Mouse (Mus musculus): ENCODE results near the gene Cyb561d2. TPM values are rescaled to one million over a fixed set of nuclear protein-coding genes. Genes with fewer than 3 reads are reported as not detected.

The Cyb561d2 gene
- total and polyA plus RNA-seq, 2 experiments from 2014 or later: 50.0 to 50.8 TPM

DNA sequence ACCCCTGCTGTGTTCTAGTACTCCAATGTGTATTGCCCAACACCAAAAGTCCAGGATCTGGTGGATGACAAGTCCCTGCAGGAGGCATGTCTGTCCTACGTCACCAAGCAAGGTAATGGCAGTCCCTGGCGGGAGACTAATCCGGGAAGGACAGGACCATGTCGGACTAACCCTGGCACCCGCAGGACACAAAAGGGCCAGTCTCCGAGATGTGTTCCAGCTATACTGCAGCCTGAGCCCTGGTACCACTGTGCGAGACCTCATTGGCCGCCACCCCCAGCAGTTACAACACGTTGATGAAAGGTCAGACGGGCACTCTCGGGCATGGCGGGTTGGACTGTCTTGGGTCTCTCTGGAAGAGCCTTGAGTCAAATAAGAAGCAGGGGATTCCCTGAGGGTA, 2.7 kb upstream of the Cyb561d2 start:
- H3K4me1 ChIP-seq (ENCODE audit: insufficient read depth, low read length): peaks cover 19% of the 10 kb centered on the region; the same call in 1 of the 2 replicates
- 93% methylated on average over 12 of the region's 12 CpGs for WGBS
- no peak for TF ChIP-seq CTCF (IDR thresholded peaks at IDR 0.05)
- DNase-seq (ENCODE audit: low spot score): no peak
- H3K9ac ChIP-seq (replicated peaks; ENCODE audit: low read length, poor library complexity, severe bottlenecking): no peak overlapping the region
- no peaks in the 10 kb centered on the region for H3K9me3 ChIP-seq (ENCODE audit: low read length)
- ATAC-seq (ENCODE audit: low FRiP score): no peak
- H3K4me2 ChIP-seq (ENCODE audit: low read depth, low read length, poor library complexity, severe bottlenecking): no peak overlapping the region
- no peak overlapping the region for H3K4me3 ChIP-seq (ENCODE audit: low read depth, low read length)
- peaks cover 18% of the 10 kb centered on the region for H3K36me3 ChIP-seq (ENCODE audit: insufficient read depth, low read length)
- no peaks in the 10 kb centered on the region for H3K27me3 ChIP-seq (ENCODE audit: insufficient read depth, low read length)
- H3K27ac ChIP-seq (ENCODE audit: low read depth, low read length): no peak overlapping the region

DNA sequence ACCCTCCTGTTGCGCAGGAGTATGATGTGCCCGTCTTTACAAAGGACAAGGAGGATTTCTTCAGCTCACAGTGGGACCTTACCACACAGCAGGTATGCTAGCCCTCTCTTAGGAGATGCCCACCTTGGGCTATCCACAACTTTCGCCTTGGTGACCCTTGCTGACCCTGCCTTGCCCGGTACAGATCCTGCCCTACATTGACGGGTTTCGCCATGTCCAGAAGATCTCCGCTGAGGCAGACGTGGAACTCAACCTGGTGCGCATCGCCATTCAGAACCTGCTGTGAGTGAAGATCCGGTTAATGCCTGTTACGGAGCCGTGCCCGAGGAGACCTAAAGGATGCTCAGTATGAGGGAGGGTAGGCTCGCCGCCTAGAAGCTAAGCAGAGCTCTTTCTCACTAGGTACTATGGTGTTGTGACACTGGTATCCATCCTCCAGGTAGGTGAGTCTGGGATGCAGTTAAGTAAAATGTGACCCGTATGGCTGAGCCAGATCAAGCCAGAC, 2.3 kb upstream of the Cyb561d2 start:
- no peak overlapping the region for H3K4me2 ChIP-seq (ENCODE audit: low read depth, low read length, poor library complexity, severe bottlenecking)
- H3K4me3 ChIP-seq (ENCODE audit: low read depth, low read length): no peak overlapping the region
- H3K9me3 ChIP-seq (ENCODE audit: low read length): no peaks in the 10 kb centered on the region
- no peak overlapping the region for H3K27ac ChIP-seq (ENCODE audit: low read depth, low read length)
- H3K36me3 ChIP-seq (ENCODE audit: insufficient read depth, low read length): peaks cover 23% of the 10 kb centered on the region
- H3K27me3 ChIP-seq (ENCODE audit: insufficient read depth, low read length): no peaks in the 10 kb centered on the region
- no peak for ATAC-seq (ENCODE audit: low FRiP score)
- H3K4me1 ChIP-seq (ENCODE audit: insufficient read depth, low read length): peaks cover 19% of the 10 kb centered on the region; the same call in 1 of the 2 replicates
- H3K9ac ChIP-seq (replicated peaks; ENCODE audit: low read length, poor library complexity, severe bottlenecking): no peak overlapping the region
- WGBS: 94% methylated on average over 17 of the region's 17 CpGs
- DNase-seq (ENCODE audit: low spot score): no peak
- TF ChIP-seq CTCF (IDR thresholded peaks at IDR 0.05): no peak

GRCm38 (mm10) chr9:107543299-107543698, 1.3 kb upstream of the Cyb561d2 start:
- Histone ChIP-seq H3K36me3 (ENCODE audit: insufficient read depth, low read length) (peaks cover 33% of the 10 kb centered on the region), H3K4me1 (ENCODE audit: insufficient read depth, low read length) (peaks cover 19% of the 10 kb centered on the region; the same call in 1 of the 2 replicates), H3K9me3 (ENCODE audit: low read length) (no peaks in the 10 kb centered on the region), H3K27me3 (ENCODE audit: insufficient read depth, low read length) (no peaks in the 10 kb centered on the region), H3K4me2 (ENCODE audit: low read depth, low read length, poor library complexity, severe bottlenecking) (no peak overlapping the region), H3K9ac (replicated peaks; ENCODE audit: low read length, poor library complexity, severe bottlenecking) (no peak overlapping the region), H3K4me3 (ENCODE audit: low read depth, low read length) (no peak overlapping the region), H3K27ac (ENCODE audit: low read depth, low read length) (no peak overlapping the region)
- 85% methylated on average over 11 of the region's 11 CpGs for WGBS
- ATAC-seq (ENCODE audit: low FRiP score): no peak
- TF ChIP-seq CTCF (IDR thresholded peaks at IDR 0.05): no peak
- DNase-seq (ENCODE audit: low spot score): no peak

- WGBS: 53% methylated on average over 8 of the region's 8 CpGs
- Histone ChIP-seq H3K4me1 (ENCODE audit: insufficient read depth, low read length) (peaks cover 18% of the 10 kb centered on the region; the same call in 1 of the 2 replicates), H3K36me3 (ENCODE audit: insufficient read depth, low read length) (peaks cover 38% of the 10 kb centered on the region), H3K9me3 (ENCODE audit: low read length) (no peaks in the 10 kb centered on the region), H3K4me2 (ENCODE audit: low read depth, low read length, poor library complexity, severe bottlenecking) (peak overlapping the region; percentile 79), H3K9ac (replicated peaks; ENCODE audit: low read length, poor library complexity, severe bottlenecking) (peak overlapping the region; percentile 58), H3K4me3 (ENCODE audit: low read depth, low read length) (peak overlapping the region; percentile 56), H3K27ac (ENCODE audit: low read depth, low read length) (no peak overlapping the region), H3K27me3 (ENCODE audit: insufficient read depth, low read length) (no peaks in the 10 kb centered on the region)
- ATAC-seq (ENCODE audit: low FRiP score) (no peak), DNase-seq (ENCODE audit: low spot score) (no peak)
- no peak for TF ChIP-seq CTCF (IDR thresholded peaks at IDR 0.05)
Measured at GRCm38 (mm10) chr9:107542721-107543120, 728 bp upstream of the Cyb561d2 start.

- DNase-seq (ENCODE audit: low spot score): no peak
- Histone ChIP-seq H3K9ac (replicated peaks; ENCODE audit: low read length, poor library complexity, severe bottlenecking) (peak overlapping the region; percentile 58), H3K4me3 (ENCODE audit: low read depth, low read length) (peak overlapping the region; percentile 56), H3K27ac (ENCODE audit: low read depth, low read length) (peak overlapping the region; percentile 67), H3K4me2 (ENCODE audit: low read depth, low read length, poor library complexity, severe bottlenecking) (peak overlapping the region; percentile 79), H3K36me3 (ENCODE audit: insufficient read depth, low read length) (peaks cover 42% of the 10 kb centered on the region), H3K4me1 (ENCODE audit: insufficient read depth, low read length) (peaks cover 14% of the 10 kb centered on the region; the same call in 1 of the 2 replicates), H3K9me3 (ENCODE audit: low read length) (no peaks in the 10 kb centered on the region), H3K27me3 (ENCODE audit: insufficient read depth, low read length) (no peaks in the 10 kb centered on the region)
- 3% methylated on average over 11 of the region's 11 CpGs for WGBS
- peak; percentile 11; the same call in 1 of the 2 replicates for ATAC-seq (ENCODE audit: low FRiP score)
- no peak for TF ChIP-seq CTCF (IDR thresholded peaks at IDR 0.05)
Measured at GRCm38 (mm10) chr9:107542352-107542686, 326 bp upstream of the Cyb561d2 start.

DNA sequence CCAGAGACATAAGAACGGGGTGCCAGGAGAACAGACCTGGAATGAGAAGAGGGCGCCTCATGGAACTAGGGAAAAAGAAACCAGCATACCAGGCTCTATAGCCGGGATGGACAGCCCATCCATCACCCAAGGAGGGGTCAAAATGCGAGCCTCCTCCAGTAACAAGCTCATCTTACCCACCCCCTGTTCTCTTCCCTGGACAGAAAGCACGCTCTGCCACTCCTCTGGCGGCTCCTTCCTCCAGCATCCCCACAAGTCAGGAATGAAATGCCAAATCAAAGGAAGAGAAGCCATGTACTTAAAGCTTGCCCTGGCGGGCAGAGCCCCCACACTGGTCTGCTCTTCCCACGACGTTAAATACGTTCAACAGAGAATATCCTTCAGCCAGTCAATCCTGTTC, 988 bp downstream of the Cyb561d2 start:
- DNase-seq (ENCODE audit: low spot score) (no peak), ATAC-seq (ENCODE audit: low FRiP score) (no peak)
- Histone ChIP-seq H3K4me3 (ENCODE audit: low read depth, low read length) (peak overlapping the region; percentile 56), H3K4me2 (ENCODE audit: low read depth, low read length, poor library complexity, severe bottlenecking) (peak overlapping the region; percentile 79), H3K36me3 (ENCODE audit: insufficient read depth, low read length) (peaks cover 43% of the 10 kb centered on the region), H3K9ac (replicated peaks; ENCODE audit: low read length, poor library complexity, severe bottlenecking) (peak overlapping the region; percentile 58), H3K27ac (ENCODE audit: low read depth, low read length) (peak overlapping the region; percentile 14; the same call in 1 of the 2 replicates), H3K27me3 (ENCODE audit: insufficient read depth, low read length) (no peaks in the 10 kb centered on the region), H3K9me3 (ENCODE audit: low read length) (no peaks in the 10 kb centered on the region), H3K4me1 (ENCODE audit: insufficient read depth, low read length) (peaks cover 16% of the 10 kb centered on the region)
- no peak for TF ChIP-seq CTCF (IDR thresholded peaks at IDR 0.05)
- 45% methylated on average over 10 of the region's 10 CpGs for WGBS

Measured in midbrain, postnatal 0 days (tissue).